Mouse (Mus musculus): ENCODE data around the gene Usp45. TPM values are rescaled to one million over a fixed set of nuclear protein-coding genes. Genes with fewer than 3 reads are reported as not detected.

Usp45 gene
- total RNA-seq (2023): 10 to 100 TPM; 37.8 to 39.5 TPM

GRCm38 (mm10) chr4:21766863-21767304 is at the start of gene Usp45, which contains the start of gene Tstd3:
TSS of gene Usp45 (plus strand) at chr4:21767156.
TSS of gene Tstd3 (minus strand) at chr4:21767212.

GRCm38 (mm10) chr4:21727615-21728165 is 39.3 kb upstream of the Usp45 start, which contains the start of gene Ccnc:
TSS of gene Ccnc (plus strand) at chr4:21727701.

GRCm38 (mm10) chr4:21847481-21848286 is 80.7 kb downstream of the Usp45 start, which contains the start of gene Pnisr:
TSS of gene Pnisr (plus strand) at chr4:21847583.

GRCm38 (mm10) chr4:21879565-21880220 is 112.7 kb downstream of the Usp45 start, which contains the start of gene Coq3:
TSS of gene Coq3 (plus strand) at chr4:21879673.

Other genes with a start within 250 kb of the Usp45 start
- gene Prdm13, start 81.2 kb upstream of the Usp45 start, total RNA-seq (2023): not detected
- 10 to 100 TPM; 26.6 to 33.5 TPM for gene Ccnc, start 39.5 kb upstream of the Usp45 start, total RNA-seq (2023)
- 10 to 100 TPM; 17.0 to 17.8 TPM for gene Tstd3, start 56 bp downstream of the Usp45 start, total RNA-seq (2023)
- 100 to 1,000 TPM; 164 TPM for gene Pnisr, start 80.4 kb downstream of the Usp45 start, total RNA-seq (2023)
- gene Coq3, start 112.5 kb downstream of the Usp45 start, total RNA-seq (2023): 1 to 10 TPM; 2.8 to 3.4 TPM
- not detected for gene Faxc, start 164.2 kb downstream of the Usp45 start, total RNA-seq (2023)